ENCODE assay signal across 22 mouse cellular contexts in the genomic region with DNA sequence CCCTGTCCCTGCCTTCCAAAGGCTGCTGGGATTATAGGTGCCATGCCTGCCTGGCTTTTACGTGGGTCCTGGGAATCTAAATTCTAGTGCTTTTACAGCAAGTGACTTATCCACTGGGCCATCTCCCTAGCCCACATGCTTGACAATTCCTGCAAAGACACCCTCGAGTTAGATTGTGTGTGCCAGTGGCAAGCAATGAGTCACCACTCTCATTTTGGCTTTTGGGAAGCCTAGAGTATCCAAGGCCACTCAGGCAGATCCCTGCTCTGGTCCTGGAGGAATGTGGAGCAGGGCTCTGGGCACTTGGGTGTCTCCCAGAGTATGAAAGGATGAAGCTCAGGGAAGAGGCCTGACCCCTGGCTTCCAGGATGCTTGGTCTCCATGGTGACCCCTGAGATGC.
DNase-seq lines count a peak whose midpoint lies in the region; ATAC-seq lines count a peak whose summit lies in the region.
"Had no signal": no experiment of that assay in that cellular context is flagged by ENCODE, and none has a peak within 500 bp of the region (broad histone marks: within the 10 kb centered on the region; RNA-seq: fewer than 3 reads in every experiment).

No protein-coding gene starts in this region.

- ATAC-seq in hindbrain, embryonic 16.5 days = 0 out of 2 replicates have a peak, but pooled peaks have one; percentile 45
- no peak for ATAC-seq in hindbrain, embryonic 13.5 days (ENCODE audit: low FRiP score)
- no peak for ATAC-seq in midbrain, embryonic 11.5 days (ENCODE audit: low FRiP score)
- ATAC-seq in midbrain, embryonic 15.5 days (replicated peaks) = no peak
- ATAC-seq: forebrain, embryonic 15.5 days; intestine, embryonic 15.5 days had no signal

- H3K9ac ChIP-seq in hindbrain, embryonic 16.5 days (ENCODE audit: low read depth, low read length) = no peak overlapping the region
- H3K9ac ChIP-seq in hindbrain, embryonic 13.5 days = no peak overlapping the region
- H3K9ac ChIP-seq in midbrain, embryonic 11.5 days (ENCODE audit: low read length) = no peak overlapping the region; the same call in 1 of the 2 replicates
- H3K9ac ChIP-seq in midbrain, embryonic 15.5 days = no peak overlapping the region
- H3K9ac ChIP-seq: embryonic facial prominence, embryonic 12.5 days; forebrain, embryonic 15.5 days; heart, embryonic 15.5 days; intestine, embryonic 15.5 days; limb, embryonic 15.5 days; lung, embryonic 14.5 days; midbrain, embryonic 12.5 days; neural tube, embryonic 15.5 days had no signal

- H3K27me3 ChIP-seq in hindbrain, embryonic 16.5 days (replicated peaks; ENCODE audit: control insufficient read depth, insufficient read depth, low read length) = no peaks in the 10 kb centered on the region
- 0 out of 2 replicates have a peak, but pooled peaks cover 2% of the 10 kb centered on the region for H3K27me3 ChIP-seq in hindbrain, embryonic 13.5 days
- H3K27me3 ChIP-seq in midbrain, embryonic 11.5 days (ENCODE audit: control insufficient read depth, insufficient read depth, low read length) = no peaks in the 10 kb centered on the region
- H3K27me3 ChIP-seq in midbrain, embryonic 15.5 days (replicated peaks) = no peaks in the 10 kb centered on the region
- H3K27me3 ChIP-seq: embryonic facial prominence, embryonic 12.5 days; forebrain, embryonic 15.5 days; intestine, embryonic 15.5 days; limb, embryonic 15.5 days had no signal

- H3K36me3 ChIP-seq in hindbrain, embryonic 16.5 days (ENCODE audit: control insufficient read depth, insufficient read depth, low read length) = no peaks in the 10 kb centered on the region
- H3K36me3 ChIP-seq in hindbrain, embryonic 13.5 days = no peaks in the 10 kb centered on the region
- H3K36me3 ChIP-seq in midbrain, embryonic 11.5 days (ENCODE audit: control insufficient read depth, insufficient read depth, low read length) = no peaks in the 10 kb centered on the region
- H3K36me3 ChIP-seq in midbrain, embryonic 15.5 days (replicated peaks) = no peaks in the 10 kb centered on the region
- H3K36me3 ChIP-seq: embryonic facial prominence, embryonic 12.5 days; forebrain, embryonic 15.5 days; heart, embryonic 15.5 days; hindbrain, embryonic 10.5 days; intestine, embryonic 15.5 days; limb, embryonic 15.5 days; midbrain, embryonic 12.5 days; neural tube, embryonic 15.5 days had no signal

- WGBS in hindbrain, embryonic 16.5 days = 72% methylated on average over 2 of the region's 2 CpGs
- 78% methylated on average over 2 of the region's 2 CpGs for WGBS in hindbrain, embryonic 13.5 days
- 79% methylated on average over 2 of the region's 2 CpGs for WGBS in midbrain, embryonic 11.5 days
- WGBS in midbrain, embryonic 15.5 days = 78% methylated on average over 2 of the region's 2 CpGs

- H3K4me2 ChIP-seq in hindbrain, embryonic 16.5 days (ENCODE audit: low read length) = no peak overlapping the region
- no peak overlapping the region for H3K4me2 ChIP-seq in hindbrain, embryonic 13.5 days
- H3K4me2 ChIP-seq in midbrain, embryonic 11.5 days = no peak overlapping the region
- H3K4me2 ChIP-seq in midbrain, embryonic 15.5 days = no peak overlapping the region
- H3K4me2 ChIP-seq: embryonic facial prominence, embryonic 12.5 days; forebrain, embryonic 15.5 days; heart, embryonic 15.5 days; intestine, embryonic 15.5 days; limb, embryonic 15.5 days; lung, embryonic 14.5 days; midbrain, embryonic 12.5 days; neural tube, embryonic 15.5 days had no signal

- no peak overlapping the region for H3K27ac ChIP-seq in hindbrain, embryonic 16.5 days (ENCODE audit: low read depth, low read length)
- H3K27ac ChIP-seq in hindbrain, embryonic 13.5 days = no peak overlapping the region
- no peak overlapping the region for H3K27ac ChIP-seq in midbrain, embryonic 11.5 days (ENCODE audit: low read depth, low read length)
- H3K27ac ChIP-seq in midbrain, embryonic 15.5 days = no peak overlapping the region
- H3K27ac ChIP-seq: embryonic facial prominence, embryonic 12.5 days; forebrain, embryonic 15.5 days; heart, adult 2 months; heart, embryonic 15.5 days; intestine, embryonic 15.5 days; limb, embryonic 15.5 days; midbrain, embryonic 12.5 days; neural tube, embryonic 15.5 days had no signal

- H3K4me1 ChIP-seq in hindbrain, embryonic 16.5 days (ENCODE audit: control insufficient read depth, insufficient read depth, low read depth, low read length) = peaks cover 2% of the 10 kb centered on the region; the same call in 1 of the 2 replicates
- H3K4me1 ChIP-seq in hindbrain, embryonic 13.5 days (replicated peaks) = peaks cover 24% of the 10 kb centered on the region
- H3K4me1 ChIP-seq in midbrain, embryonic 11.5 days (ENCODE audit: control insufficient read depth, insufficient read depth, low read length) = peaks cover 12% of the 10 kb centered on the region
- peaks cover 8% of the 10 kb centered on the region for H3K4me1 ChIP-seq in midbrain, embryonic 15.5 days
- H3K4me1 ChIP-seq: heart, embryonic 15.5 days had no signal

- DNase-seq in adrenal gland, postnatal 14 days = peak; percentile 24
- DNase-seq in adrenal gland, postnatal 4 days (ENCODE audit: low spot score in 2 of 2) = no peak
- DNase-seq in midbrain, embryonic 11.5 days (ENCODE audit: low spot score, missing footprints) = peak; percentile 70
- peak; percentile 85 for DNase-seq in brain, adult 2 months (ENCODE audit: low read depth, low spot score)
- DNase-seq in layer of hippocampus, postnatal 14 days (ENCODE audit: low spot score in 2 of 2) = no peak
- DNase-seq: heart, adult 2 months; lung, embryonic 14.5 days; lung, postnatal 4 days; spleen, adult 18-20 months; thymus, adult 2 months had no signal

- H3K4me3 ChIP-seq in hindbrain, embryonic 16.5 days (ENCODE audit: low read length) = no peak overlapping the region
- H3K4me3 ChIP-seq in hindbrain, embryonic 13.5 days = no peak overlapping the region
- H3K4me3 ChIP-seq in midbrain, embryonic 11.5 days (ENCODE audit: low read depth, low read length) = no peak overlapping the region
- H3K4me3 ChIP-seq in midbrain, embryonic 15.5 days = no peak overlapping the region
- H3K4me3 ChIP-seq: embryonic facial prominence, embryonic 12.5 days; forebrain, embryonic 15.5 days; heart, adult 2 months; heart, embryonic 15.5 days; hindbrain, embryonic 10.5 days; intestine, embryonic 15.5 days; limb, embryonic 15.5 days; midbrain, embryonic 12.5 days; myocyte; neural tube, embryonic 15.5 days had no signal

- no peaks in the 10 kb centered on the region for H3K9me3 ChIP-seq in hindbrain, embryonic 16.5 days (ENCODE audit: control insufficient read depth, low read length)
- H3K9me3 ChIP-seq in hindbrain, embryonic 13.5 days = no peaks in the 10 kb centered on the region
- H3K9me3 ChIP-seq in midbrain, embryonic 11.5 days (ENCODE audit: control insufficient read depth, low read length) = no peaks in the 10 kb centered on the region
- H3K9me3 ChIP-seq in midbrain, embryonic 15.5 days = no peaks in the 10 kb centered on the region
- H3K9me3 ChIP-seq: embryonic facial prominence, embryonic 12.5 days; forebrain, embryonic 15.5 days; heart, embryonic 15.5 days; hindbrain, embryonic 10.5 days; intestine, embryonic 15.5 days; limb, embryonic 15.5 days; midbrain, embryonic 12.5 days; neural tube, embryonic 15.5 days had no signal

Comparison
In these comparisons a context has a peak if more than half of its experiments do, and no peak if none do; other contexts are left out.
1. DNase-seq: peak in adrenal gland, postnatal 14 days (single experiment), midbrain, embryonic 11.5 days (single experiment) and brain, adult 2 months (single experiment); none in adrenal gland, postnatal 4 days (0 of 2) and layer of hippocampus, postnatal 14 days (0 of 2).